Mouse (Mus musculus): ENCODE results near the gene Zfp970. TPM values are rescaled to one million over a fixed set of nuclear protein-coding genes. Genes with fewer than 3 reads are reported as not detected.
"Not testable (repeated sequence)": the region's sequence is repeated elsewhere in the genome, so short reads cannot be mapped to it uniquely, and the experiment has no call there.

Zfp970 gene
- polyA plus RNA-seq, 1 experiment from 2014 or later: 5.8 TPM

DNA sequence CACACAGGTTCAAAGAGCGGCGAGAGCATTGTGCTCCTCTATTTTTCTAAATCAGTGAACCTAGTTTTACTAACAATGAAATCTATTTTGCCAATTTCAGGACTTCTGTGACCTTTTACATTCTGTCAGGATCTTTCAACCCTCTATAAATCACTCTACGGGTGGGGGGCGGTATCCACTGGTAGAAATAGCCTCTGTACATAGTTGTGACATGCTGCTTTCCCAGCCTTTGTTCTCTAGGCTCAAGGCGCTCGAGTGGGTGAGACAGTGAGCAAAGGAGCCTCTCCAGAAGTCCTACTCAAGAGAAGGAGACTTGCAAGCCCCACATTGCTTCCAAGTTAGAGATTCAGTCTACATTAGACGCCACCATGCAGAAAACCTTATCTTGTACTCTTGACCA, 53.8 kb downstream of the Zfp970 start:
- not testable (repeated sequence) for H3K9ac ChIP-seq (replicated peaks); H3K4me1 ChIP-seq; H3K9me3 ChIP-seq (replicated peaks); H3K4me2 ChIP-seq; H3K27me3 ChIP-seq (replicated peaks); H3K27ac ChIP-seq (replicated peaks); H3K36me3 ChIP-seq; H3K4me3 ChIP-seq (replicated peaks); ATAC-seq (ENCODE audit: low FRiP score)
- 91% methylated on average over 7 of the region's 7 CpGs for WGBS

DNA sequence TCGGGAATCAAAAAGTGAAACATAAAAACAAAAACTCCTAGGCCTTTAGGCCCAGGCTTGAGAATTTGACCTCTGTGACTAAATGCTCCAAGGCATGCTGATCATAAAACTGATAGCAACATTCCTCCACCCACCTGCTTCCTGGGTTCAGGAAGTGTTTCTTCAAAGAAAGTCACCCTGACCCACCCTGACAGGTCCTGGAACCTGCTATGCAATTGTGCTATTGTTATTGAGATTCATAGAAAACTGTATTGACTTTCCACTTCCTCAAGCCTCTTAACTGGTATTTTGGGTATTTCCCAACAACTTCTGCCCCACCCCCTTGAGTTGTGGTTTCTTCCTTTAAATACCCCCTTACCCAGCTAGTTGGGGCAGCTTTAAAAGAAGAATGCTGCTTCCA, 54.4 kb downstream of the Zfp970 start:
- H3K27me3 ChIP-seq (replicated peaks); H3K4me2 ChIP-seq; H3K27ac ChIP-seq (replicated peaks); H3K9ac ChIP-seq (replicated peaks); H3K4me3 ChIP-seq (replicated peaks); H3K4me1 ChIP-seq; ATAC-seq (ENCODE audit: low FRiP score); H3K9me3 ChIP-seq (replicated peaks); H3K36me3 ChIP-seq: not testable (repeated sequence)
- WGBS: 88% methylated on average over 1 of the region's 1 CpGs

DNA sequence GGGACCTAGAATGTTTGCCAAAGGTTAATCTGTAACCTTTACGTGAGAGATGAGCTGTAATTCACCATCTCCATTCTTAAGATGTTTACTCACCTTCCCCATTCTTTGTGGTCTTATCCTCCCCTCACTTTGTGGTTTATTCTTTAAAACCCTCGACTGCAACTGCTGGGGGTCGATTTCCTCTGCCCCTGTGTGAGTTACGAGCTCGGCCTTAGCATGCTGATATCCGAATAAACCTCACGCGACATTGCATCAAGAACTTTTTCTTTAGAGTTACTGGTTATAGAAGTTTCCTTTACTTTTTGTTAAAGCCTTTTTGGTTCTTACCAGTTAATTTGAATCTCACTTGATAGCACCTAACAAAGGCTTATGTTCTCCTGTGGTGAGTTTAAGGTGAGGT, 55.5 kb downstream of the Zfp970 start:
- 84% methylated on average over 8 of the region's 8 CpGs for WGBS

DNA sequence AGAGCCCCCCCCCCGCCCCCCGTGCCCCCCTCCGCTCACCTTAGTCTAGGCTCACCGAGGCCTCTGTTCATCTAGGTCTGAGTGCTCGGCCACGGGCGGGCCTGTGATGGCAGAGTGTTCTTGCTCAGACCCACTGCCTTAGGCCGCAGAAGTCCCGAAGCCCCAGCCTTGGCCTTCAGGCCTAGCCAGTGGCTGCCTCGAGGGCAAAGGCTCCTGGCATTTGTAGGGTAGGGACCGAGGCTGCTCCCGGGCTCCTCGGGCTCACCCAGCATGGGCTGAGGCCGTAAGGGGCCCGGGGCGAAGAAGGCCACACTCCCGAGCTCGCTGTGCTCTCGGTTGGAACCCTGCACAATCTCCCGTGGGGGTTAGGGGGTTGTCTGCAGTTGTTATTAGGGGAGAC, 58.5 kb downstream of the Zfp970 start:
- Histone ChIP-seq H3K9me3 (replicated peaks) (0 out of 2 replicates have a peak, but pooled peaks cover 4% of the 10 kb centered on the region), H3K4me1 (no peaks in the 10 kb centered on the region), H3K9ac (replicated peaks) (no peak overlapping the region), H3K27ac (replicated peaks) (no peak overlapping the region), H3K4me2 (no peak overlapping the region), H3K36me3 (no peaks in the 10 kb centered on the region), H3K27me3 (replicated peaks) (no peaks in the 10 kb centered on the region), H3K4me3 (replicated peaks) (no peak overlapping the region)
- 90% methylated on average over 20 of the region's 20 CpGs for WGBS
- ATAC-seq (ENCODE audit: low FRiP score): no peak

More for the DNA sequence above, 55.5 kb downstream of the Zfp970 start:
- Histone ChIP-seq H3K4me3 (replicated peaks) (no peak overlapping the region), H3K9ac (replicated peaks) (no peak overlapping the region), H3K36me3 (no peaks in the 10 kb centered on the region), H3K4me2 (no peak overlapping the region), H3K27me3 (replicated peaks) (no peaks in the 10 kb centered on the region), H3K9me3 (replicated peaks) (0 out of 2 replicates have a peak, but pooled peaks cover 4% of the 10 kb centered on the region), H3K27ac (replicated peaks) (no peak overlapping the region), H3K4me1 (no peaks in the 10 kb centered on the region)
- no peak for ATAC-seq (ENCODE audit: low FRiP score)

DNA sequence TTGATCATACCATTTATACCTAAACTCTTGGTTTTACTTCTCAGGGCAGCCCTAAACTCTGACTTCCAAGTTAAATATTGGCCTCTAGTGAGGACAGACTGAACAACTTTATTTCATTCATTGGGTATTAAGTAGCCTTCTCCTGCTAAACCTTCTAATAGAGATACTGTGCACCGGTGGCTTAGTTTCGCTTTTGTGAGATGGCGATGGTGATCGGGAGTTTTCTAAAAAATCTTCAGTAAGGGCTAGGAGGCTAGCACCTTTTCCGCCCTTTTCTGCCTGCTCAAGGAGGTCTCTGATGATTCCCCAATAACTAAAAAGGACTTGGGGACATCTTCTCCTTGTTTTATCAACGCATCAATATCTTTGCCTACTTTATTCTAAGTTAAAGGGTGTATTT, 59.1 kb downstream of the Zfp970 start:
- ATAC-seq (ENCODE audit: low FRiP score); H3K9me3 ChIP-seq (replicated peaks); H3K27me3 ChIP-seq (replicated peaks); H3K4me3 ChIP-seq (replicated peaks); H3K4me1 ChIP-seq; H3K36me3 ChIP-seq; H3K4me2 ChIP-seq; H3K9ac ChIP-seq (replicated peaks); H3K27ac ChIP-seq (replicated peaks): not testable (repeated sequence)
- WGBS: 91% methylated on average over 6 of the region's 6 CpGs

DNA sequence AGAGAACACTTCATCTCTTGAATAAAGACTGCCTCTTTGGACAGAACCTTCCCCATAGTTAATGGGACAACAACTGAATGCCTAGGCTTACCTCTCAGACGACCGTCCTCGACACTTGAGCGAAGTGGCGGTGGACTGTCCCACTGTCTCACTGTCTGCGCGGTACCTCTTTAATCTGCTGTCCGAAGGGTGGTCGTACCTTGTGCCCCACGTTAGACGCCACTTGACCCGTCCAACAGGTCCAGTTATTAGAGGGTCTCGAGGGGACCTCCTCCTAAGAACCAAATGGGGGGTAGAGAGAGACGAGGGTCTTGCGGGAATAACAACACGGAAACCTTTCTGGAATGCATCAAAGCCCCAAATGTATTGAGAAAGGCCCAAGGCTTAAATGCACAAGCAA, 59.6 kb downstream of the Zfp970 start:
- not testable (repeated sequence) for H3K4me3 ChIP-seq (replicated peaks); H3K27ac ChIP-seq (replicated peaks); ATAC-seq (ENCODE audit: low FRiP score); H3K9ac ChIP-seq (replicated peaks); H3K36me3 ChIP-seq; H3K9me3 ChIP-seq (replicated peaks); H3K27me3 ChIP-seq (replicated peaks); H3K4me1 ChIP-seq; H3K4me2 ChIP-seq
- 92% methylated on average over 16 of the region's 16 CpGs for WGBS

Other genes with a start within 250 kb of the Zfp970 start
- not detected in 2 replicates for gene Gm14409, start 197.7 kb upstream of the Zfp970 start, polyA plus RNA-seq (2015; fragmentation: Nextera tagmentation; extraction: Ambion mirVana)
- gene Gm14412, start 140.4 kb upstream of the Zfp970 start, polyA plus RNA-seq (2015; fragmentation: Nextera tagmentation; extraction: Ambion mirVana): 0.11 and 0.35 TPM in 2 replicates
- 5.5 and 6.6 TPM in 2 replicates for gene Gm14418, start 66.4 kb upstream of the Zfp970 start, polyA plus RNA-seq (2015; fragmentation: Nextera tagmentation; extraction: Ambion mirVana)
- gene Gm14403, start 33.5 kb downstream of the Zfp970 start, polyA plus RNA-seq (2015; fragmentation: Nextera tagmentation; extraction: Ambion mirVana): 2.2 and 2.8 TPM in 2 replicates
- not detected in 2 replicates for gene Gm14406, start 113.5 kb downstream of the Zfp970 start, polyA plus RNA-seq (2015; fragmentation: Nextera tagmentation; extraction: Ambion mirVana)